Mouse (Mus musculus) Patski (cell line): ENCODE data around the gene Gm28048. TPM values are rescaled to one million over a fixed set of nuclear protein-coding genes. Genes with fewer than 3 reads are reported as not detected.
A peak's percentile ranks its signal among the peaks of the same experiment; 100 is the strongest.

Experiments used
- ATAC-seq: fragments of 100-300 bp; one replicate; pipeline ENCODE4 v1.8.0; 2021
- CTCF ChIA-PET: fragments of 350-600 bp; sonication (Branson Sonifier 250); formaldehyde crosslinking; loops from one replicate; lab custom pipeline; 2022; ENCODE audit warnings: inconsistent platforms; lab: Charles Lee
- POLR2A ChIA-PET: fragments of 350-600 bp; sonication (Branson Sonifier 250); formaldehyde crosslinking; loops from one replicate; lab custom pipeline; 2022; ENCODE audit warnings: antibody characterized with exemption, inconsistent platforms; lab: Charles Lee
- DNase-seq: peaks from one replicate; pipeline ENCODE4 v3.0.0-alpha.2; 2011; ENCODE audit warnings: low read depth, low spot score
- H3K27me3 ChIP-seq: fragments of 371-371 bp; one replicate; pipeline ENCODE4 v1.5.1; 2021
- CTCF ChIP-seq: fragments of 100-300 bp; IDR thresholded peaks from one replicate; pipeline ENCODE4 v1.5.1; 2021
- in situ Hi-C: fragments of 300-500 bp; cut with MboI; formaldehyde crosslinking; loops from 3 replicates; pipeline ENCODE4 v1.11.1; 2018; ENCODE audit warnings: low pct_unique_long_range_greater_than_20kb, mixed read lengths
- polyA plus RNA-seq: library from polyadenylated mRNA; unstranded; gene quantifications from one replicate; pipeline ENCODE4 v1.2.3, GENCODE M21; 2021

Gm28048 gene
- polyA plus RNA-seq, 1 experiment from 2014 or later = 14.7 TPM

- CTCF ChIA-PET = interaction anchor here (0.6 to 1.5 kb wide), 7 partner anchors 13 to 227 kb away, joined by 3 to 4 read pairs (median 3); no protein-coding TSS in a partner anchor
- TF ChIP-seq CTCF = no peak
- no peaks in the 10 kb centered on the region for H3K27me3 ChIP-seq
- DNase-seq (no peak), ATAC-seq (peak; percentile 56)
- POLR2A ChIA-PET = interaction anchor here (0.6 to 1.4 kb wide), 6 partner anchors 10 to 65 kb away, joined by 3 to 5 read pairs (median 3); no protein-coding TSS in a partner anchor
- in situ Hi-C loops = loop anchor here (10.0 kb wide), 1 partner anchor 164 kb away; no protein-coding TSS in a partner anchor
Observed at GRCm38 (mm10) chr11:22858441-22859300, 123.2 kb downstream of the Gm28048 start.

- ChIA-PET POLR2A (interaction anchor here (0.5 to 1.3 kb wide), 5 partner anchors 9 to 1463 kb away, joined by 3 to 5 read pairs (median 3); no protein-coding TSS in a partner anchor), CTCF (interaction anchor here (0.6 to 1.5 kb wide), 7 partner anchors 12 to 226 kb away, joined by 3 to 4 read pairs (median 3); no protein-coding TSS in a partner anchor)
- DNase-seq (no peak), ATAC-seq (no peak)
- in situ Hi-C loops = loop anchor here (10.0 kb wide), 1 partner anchor 163 kb away; no protein-coding TSS in a partner anchor
- no peak for TF ChIP-seq CTCF
- no peaks in the 10 kb centered on the region for H3K27me3 ChIP-seq
Observed at GRCm38 (mm10) chr11:22857705-22858440, 124.0 kb downstream of the Gm28048 start.

GRCm38 (mm10) chr11:22857106-22857704 lies 124.7 kb downstream of the Gm28048 start:
- no peak for TF ChIP-seq CTCF
- in situ Hi-C loops = loop anchor here (10.0 kb wide), 1 partner anchor 162 kb away; no protein-coding TSS in a partner anchor
- H3K27me3 ChIP-seq = no peaks in the 10 kb centered on the region
- CTCF ChIA-PET = interaction anchor here (0.9 to 1.1 kb wide), 2 partner anchors 112 to 225 kb away, joined by 3 read pairs; no protein-coding TSS in a partner anchor
- DNase-seq (no peak), ATAC-seq (no peak)
- POLR2A ChIA-PET = interaction anchor here (0.7 kb wide), 1 partner anchor 1285 kb away, joined by 3 read pairs; no protein-coding TSS in a partner anchor

- ChIA-PET POLR2A (interaction anchor here (0.7 kb wide), 1 partner anchor 1285 kb away, joined by 3 read pairs; no protein-coding TSS in a partner anchor), CTCF (interaction anchor here (0.9 kb wide), 1 partner anchor 113 kb away, joined by 3 read pairs; no protein-coding TSS in a partner anchor)
- no peaks in the 10 kb centered on the region for H3K27me3 ChIP-seq
- in situ Hi-C loops = loop anchor here (10.0 kb wide), 1 partner anchor 162 kb away; no protein-coding TSS in a partner anchor
- no peak for TF ChIP-seq CTCF
- DNase-seq (no peak), ATAC-seq (no peak)
Observed at GRCm38 (mm10) chr11:22856371-22856965, 125.4 kb downstream of the Gm28048 start.

GRCm38 (mm10) chr11:22854571-22854970 lies 127.3 kb downstream of the Gm28048 start:
- DNase-seq (no peak), ATAC-seq (no peak)
- no peaks in the 10 kb centered on the region for H3K27me3 ChIP-seq
- ChIA-PET CTCF (interaction anchor here (0.7 kb wide), 1 partner anchor 9 kb away, joined by 3 read pairs; no protein-coding TSS in a partner anchor), POLR2A (no interaction called here)
- TF ChIP-seq CTCF = no peak
- in situ Hi-C loops = loop anchor here (10.0 kb wide), 1 partner anchor 160 kb away; no protein-coding TSS in a partner anchor

GRCm38 (mm10) chr11:22853477-22854157 lies 128.3 kb downstream of the Gm28048 start:
- POLR2A ChIA-PET = no interaction called here
- CTCF ChIA-PET = no interaction called here
- ATAC-seq (no peak), DNase-seq (no peak)
- no peak for TF ChIP-seq CTCF
- in situ Hi-C loops = loop anchor here (10.0 kb wide), 1 partner anchor 159 kb away; no protein-coding TSS in a partner anchor
- no peaks in the 10 kb centered on the region for H3K27me3 ChIP-seq

GRCm38 (mm10) chr11:22852510-22852909 lies 129.4 kb downstream of the Gm28048 start:
- POLR2A ChIA-PET = no interaction called here

GRCm38 (mm10) chr11:22851416-22851815 lies 130.5 kb downstream of the Gm28048 start:
- POLR2A ChIA-PET = no interaction called here
- DNase-seq (no peak), ATAC-seq (no peak)
- no peaks in the 10 kb centered on the region for H3K27me3 ChIP-seq
- CTCF ChIA-PET = no interaction called here
- TF ChIP-seq CTCF = no peak
- in situ Hi-C loops = loop anchor here (10.0 kb wide), 1 partner anchor 157 kb away; no protein-coding TSS in a partner anchor

More at GRCm38 (mm10) chr11:22852510-22852909, 129.4 kb downstream of the Gm28048 start:
- H3K27me3 ChIP-seq = no peaks in the 10 kb centered on the region
- no peak for DNase-seq
- CTCF ChIA-PET = no interaction called here
- in situ Hi-C loops = loop anchor here (10.0 kb wide), 1 partner anchor 158 kb away; no protein-coding TSS in a partner anchor
- ATAC-seq = no peak
- TF ChIP-seq CTCF = no peak

- no peaks in the 10 kb centered on the region for H3K27me3 ChIP-seq
- CTCF ChIA-PET = no interaction called here
- DNase-seq (no peak), ATAC-seq (no peak)
- in situ Hi-C loops = loop anchor here (10.0 kb wide), 1 partner anchor 155 kb away; no protein-coding TSS in a partner anchor
- POLR2A ChIA-PET = no interaction called here
- TF ChIP-seq CTCF = no peak
Observed at GRCm38 (mm10) chr11:22850077-22850476, 131.8 kb downstream of the Gm28048 start.
